Mouse (Mus musculus): ENCODE results near the gene Arnt2.

- no peak for TF ChIP-seq EP300 (IDR thresholded peaks at IDR 0.05; ENCODE audit: low read depth)
- no peak for TF ChIP-seq CTCF (IDR thresholded peaks at IDR 0.05; ENCODE audit: low read depth)
These were observed 122.8 kb downstream of the Arnt2 start for GRCm38 (mm10) chr7:84287226-84287587.

Data from liver, postnatal 0 days (tissue).